Mouse (Mus musculus) hindbrain, embryonic 14.5 days (tissue): ENCODE measurements around the gene A830005F24Rik. TPM values are rescaled to one million over a fixed set of nuclear protein-coding genes. Genes with fewer than 3 reads are reported as not detected.
A peak's percentile ranks its signal among the peaks of the same experiment; 100 is the strongest.

Experiments used
- ATAC-seq: fragments of 200-750 bp; cut with Nextera tagmentation; 2 replicates; pipeline ENCODE4 v1.8.0; 2017; ENCODE audit warnings: moderate number of reproducible peaks, mild to moderate bottlenecking, moderate TSS enrichment, moderate library complexity; ENCODE audit not compliant: low FRiP score
- DNase-seq: peaks from one replicate; pipeline ENCODE4 v3.0.0-alpha.2; 2015; ENCODE audit warnings: low spot score
- H3K27ac ChIP-seq: fragments of 300-500 bp; sonication (generic); 2 replicates; pipeline ENCODE4 v1.5.1; 2014; ENCODE audit warnings: mild to moderate bottlenecking, moderate library complexity
- H3K27me3 ChIP-seq: fragments of 300-500 bp; sonication (generic); 2 replicates; pipeline ENCODE4 v1.6.1; 2014; ENCODE audit warnings: mild to moderate bottlenecking, low read length, mixed read lengths; ENCODE audit not compliant: control insufficient read depth, insufficient read depth
- H3K36me3 ChIP-seq: fragments of 300-500 bp; sonication (generic); replicated peaks from 2 replicates; pipeline ENCODE4 v1.6.1; 2014; ENCODE audit not compliant: control insufficient read depth, insufficient read depth
- H3K4me1 ChIP-seq: fragments of 300-500 bp; sonication (generic); replicated peaks from 2 replicates; pipeline ENCODE4 v1.6.1; 2014; ENCODE audit warnings: antibody characterized with exemption, low read length, mixed read lengths; ENCODE audit not compliant: control insufficient read depth, insufficient read depth
- H3K4me2 ChIP-seq: fragments of 300-500 bp; sonication (generic); replicated peaks from 2 replicates; pipeline ENCODE4 v1.6.1; 2014; ENCODE audit warnings: mild to moderate bottlenecking, moderate library complexity
- H3K4me3 ChIP-seq: fragments of 300-500 bp; sonication (generic); replicated peaks from 2 replicates; pipeline ENCODE4 v1.5.1; 2014; ENCODE audit warnings: mild to moderate bottlenecking, low read length
- H3K9ac ChIP-seq: fragments of 300-500 bp; sonication (generic); 2 replicates; pipeline ENCODE4 v1.6.1; 2014
- H3K9me3 ChIP-seq: fragments of 300-500 bp; sonication (generic); 2 replicates; pipeline ENCODE4 v1.6.1; 2016; ENCODE audit warnings: low read length; ENCODE audit not compliant: control insufficient read depth
- whole genome bisulfite sequencing: fragments of 180-500 bp; shearing (Covaris S2); extraction: QIAGEN DNeasy Blood & Tissue Kit; methylation state at CpG from one replicate; pipeline ENCODE4 v1.1.7; 2014; 5-methylcytosine and 5-hydroxymethylcytosine counted together
- polyA plus RNA-seq: library from polyadenylated mRNA; unstranded; fragments of >200 nt; fragmentation: Nextera tagmentation; extraction: Ambion mirVana; gene quantifications from 2 replicates; pipeline ENCODE4 v1.2.1, GENCODE M21; 2014

The A830005F24Rik gene
- polyA plus RNA-seq, 1 experiment from 2014 or later: 3.4 TPM

DNA sequence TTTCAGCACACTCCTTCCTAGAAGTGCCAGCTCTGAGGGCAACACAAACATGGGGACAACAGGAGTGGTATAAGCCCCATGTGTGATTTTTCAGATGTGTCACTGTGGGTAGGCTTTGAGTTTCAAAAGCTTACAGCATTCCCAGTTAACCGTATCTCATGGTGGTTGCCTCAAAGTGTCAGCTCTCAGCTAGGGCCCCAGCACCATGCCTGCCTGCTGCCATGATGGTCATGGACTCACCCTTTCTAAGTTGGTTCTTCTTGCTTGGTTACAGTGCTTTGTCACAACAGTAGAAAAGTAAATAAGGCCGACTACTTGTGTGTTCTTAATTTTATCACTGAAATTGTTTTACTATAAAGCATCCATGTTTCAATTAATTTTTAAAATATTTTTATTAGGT, 18.1 kb downstream of the A830005F24Rik start:
- Histone ChIP-seq H3K27ac (no peak overlapping the region), H3K4me3 (no peak overlapping the region), H3K4me1 (no peaks in the 10 kb centered on the region), H3K27me3 (no peaks in the 10 kb centered on the region), H3K9ac (no peak overlapping the region), H3K9me3 (no peaks in the 10 kb centered on the region), H3K4me2 (no peak overlapping the region), H3K36me3 (peaks cover 10% of the 10 kb centered on the region; the same call in 1 of the 2 replicates)
- ATAC-seq: no peak
- no peak for DNase-seq
- 89% methylated on average over 2 of the region's 2 CpGs for WGBS

GRCm38 (mm10) chr13:48533441-48533840, 20.1 kb downstream of the A830005F24Rik start:
- 85% methylated on average over 5 of the region's 5 CpGs for WGBS
- Histone ChIP-seq H3K9me3 (no peaks in the 10 kb centered on the region), H3K27me3 (no peaks in the 10 kb centered on the region), H3K4me1 (no peaks in the 10 kb centered on the region), H3K36me3 (peaks cover 20% of the 10 kb centered on the region; the same call in 1 of the 2 replicates), H3K4me2 (no peak overlapping the region), H3K27ac (no peak overlapping the region), H3K9ac (no peak overlapping the region), H3K4me3 (no peak overlapping the region)
- DNase-seq: no peak
- ATAC-seq: no peak

- Histone ChIP-seq H3K36me3 (peaks cover 17% of the 10 kb centered on the region; the same call in 1 of the 2 replicates), H3K4me3 (no peak overlapping the region), H3K9me3 (no peaks in the 10 kb centered on the region), H3K9ac (no peak overlapping the region), H3K4me1 (peaks cover 35% of the 10 kb centered on the region), H3K4me2 (0 out of 2 replicates have a peak overlapping the region, but pooled peaks have one; percentile 2), H3K27ac (no peak overlapping the region), H3K27me3 (no peaks in the 10 kb centered on the region)
- ATAC-seq: no peak
- WGBS: 60% methylated on average over 1 of the region's 1 CpGs
- DNase-seq: no peak
These were observed 27.1 kb downstream of the A830005F24Rik start for GRCm38 (mm10) chr13:48540488-48540887.

- Histone ChIP-seq H3K27me3 (no peaks in the 10 kb centered on the region), H3K36me3 (no peaks in the 10 kb centered on the region), H3K27ac (no peak overlapping the region), H3K4me2 (peak overlapping the region; percentile 81), H3K9ac (no peak overlapping the region), H3K4me3 (peak overlapping the region; percentile 80), H3K4me1 (peaks cover 30% of the 10 kb centered on the region), H3K9me3 (no peaks in the 10 kb centered on the region)
- ATAC-seq (no peak), DNase-seq (no peak)
These were observed 31.0 kb downstream of the A830005F24Rik start for GRCm38 (mm10) chr13:48544391-48544790.

DNA sequence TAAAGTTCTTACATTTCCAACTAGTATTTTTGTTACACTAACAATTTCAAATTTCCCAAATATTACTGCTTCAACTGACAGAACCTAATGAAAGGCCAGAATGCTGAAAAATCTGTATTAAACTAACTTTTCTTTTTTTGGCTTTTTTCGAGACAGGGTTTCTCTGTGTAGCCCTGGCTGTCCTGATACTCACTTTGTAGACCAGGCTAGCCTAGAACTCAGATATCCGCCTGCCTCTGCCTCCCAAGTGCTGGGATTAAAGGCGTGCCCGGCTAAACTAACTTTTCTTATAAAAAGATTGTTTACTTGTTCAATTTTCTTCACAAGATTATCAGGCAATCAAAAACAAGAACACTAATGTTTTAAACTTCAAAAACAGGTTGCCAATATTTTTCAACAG, 31.5 kb downstream of the A830005F24Rik start:
- Histone ChIP-seq H3K4me3 (peak overlapping the region; percentile 80), H3K9ac (peak overlapping the region; percentile 74; the same call in 1 of the 2 replicates), H3K27me3 (no peaks in the 10 kb centered on the region), H3K4me1 (peaks cover 30% of the 10 kb centered on the region), H3K27ac (no peak overlapping the region), H3K9me3 (no peaks in the 10 kb centered on the region), H3K4me2 (peak overlapping the region; percentile 81), H3K36me3 (no peaks in the 10 kb centered on the region)
- 48% methylated on average over 4 of the region's 4 CpGs for WGBS
- no peak for ATAC-seq
- DNase-seq: no peak

DNA sequence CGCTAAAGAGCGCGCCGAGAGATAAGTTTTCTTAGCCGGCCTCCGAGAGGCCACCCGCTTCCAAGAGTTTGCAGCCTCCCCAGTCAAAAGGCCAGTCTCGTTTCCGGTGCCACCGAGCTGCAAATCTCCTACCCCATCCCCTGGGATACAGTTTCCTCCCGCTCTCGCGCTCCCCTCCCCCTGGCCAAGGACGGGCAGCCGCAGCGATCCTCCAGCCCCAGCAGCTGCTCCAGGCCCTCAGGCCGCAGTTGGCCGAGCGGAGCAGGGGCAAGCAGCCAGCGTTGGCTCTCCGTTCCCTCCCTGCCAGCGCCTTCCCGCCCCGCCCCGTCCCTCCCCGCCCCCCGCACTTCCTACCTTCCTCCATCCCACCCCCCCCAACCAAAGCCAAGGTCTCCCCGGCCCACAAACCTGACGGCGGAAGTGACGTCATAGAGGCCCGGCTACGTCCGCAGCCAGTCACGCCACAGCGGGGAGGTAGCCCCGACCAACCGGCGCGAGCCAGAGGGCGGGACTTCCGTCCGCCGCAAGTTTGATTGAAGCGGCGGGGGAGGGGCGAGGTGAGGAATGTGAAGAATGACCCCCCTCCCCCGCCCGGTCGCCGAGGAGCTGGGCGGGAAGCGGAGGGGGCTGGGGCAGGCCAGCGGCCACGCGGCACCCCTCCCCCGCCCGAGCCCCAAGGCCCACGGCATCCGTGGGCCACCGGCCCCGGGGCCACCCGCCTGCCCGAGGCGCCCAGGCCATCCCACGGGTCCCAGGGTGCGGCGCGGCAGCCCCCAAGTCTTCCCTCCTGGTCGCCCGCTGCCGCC, 32.3 kb downstream of the A830005F24Rik start:
- peak overlapping the region; percentile 99 for H3K27ac ChIP-seq
- ATAC-seq: peak; percentile 85
- H3K27me3 ChIP-seq: no peaks in the 10 kb centered on the region
- no peaks in the 10 kb centered on the region for H3K36me3 ChIP-seq
- peak overlapping the region; percentile 96 for H3K9ac ChIP-seq
- H3K4me3 ChIP-seq: peak overlapping the region; percentile 80
- H3K4me1 ChIP-seq: peaks cover 25% of the 10 kb centered on the region
- DNase-seq: peak; percentile 99
- no peaks in the 10 kb centered on the region for H3K9me3 ChIP-seq
- peak overlapping the region; percentile 81 for H3K4me2 ChIP-seq
- WGBS: under 1% methylated on average over 60 of the region's 72 CpGs

DNA sequence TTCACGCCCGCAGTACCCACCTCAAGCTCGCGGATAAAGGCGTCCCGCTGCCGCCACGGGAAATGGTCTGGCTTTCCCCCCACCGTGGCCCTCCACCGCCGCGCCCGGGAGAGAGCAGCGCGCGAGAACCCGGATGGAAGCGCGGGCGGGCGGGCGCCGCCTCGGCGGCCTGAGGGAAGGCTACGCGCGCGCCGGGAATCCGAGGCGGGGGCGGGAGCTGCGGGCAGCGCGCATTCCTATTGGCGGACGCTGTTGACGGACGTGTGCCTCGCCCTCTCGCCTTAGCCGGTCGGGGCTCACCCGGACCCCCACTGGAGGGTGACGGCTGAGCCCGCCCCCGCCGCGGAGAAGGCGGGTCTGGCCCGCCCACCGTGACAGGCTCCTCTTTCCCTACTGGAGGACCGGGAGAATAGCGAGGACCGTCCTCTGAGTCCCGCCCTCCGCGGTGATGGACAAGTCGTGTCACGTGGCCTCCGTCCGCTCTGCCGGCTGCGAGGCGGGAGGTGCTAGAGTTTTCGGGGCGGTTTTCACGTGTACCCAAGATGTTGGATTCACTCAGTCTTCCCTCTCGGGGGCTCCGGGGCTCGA, 33.1 kb downstream of the A830005F24Rik start:
- ATAC-seq: peak; percentile 98
- under 1% methylated on average over 71 of the region's 72 CpGs for WGBS

GRCm38 (mm10) chr13:48547623-48548022, 34.3 kb downstream of the A830005F24Rik start:
- 92% methylated on average over 6 of the region's 6 CpGs for WGBS
- no peak overlapping the region for H3K9ac ChIP-seq
- no peak overlapping the region for H3K4me2 ChIP-seq
- H3K4me3 ChIP-seq: no peak overlapping the region
- DNase-seq (no peak), ATAC-seq (no peak)
- H3K9me3 ChIP-seq: no peaks in the 10 kb centered on the region
- no peaks in the 10 kb centered on the region for H3K36me3 ChIP-seq
- no peak overlapping the region for H3K27ac ChIP-seq
- H3K27me3 ChIP-seq: no peaks in the 10 kb centered on the region
- peaks cover 19% of the 10 kb centered on the region for H3K4me1 ChIP-seq

More for the DNA sequence above, 33.1 kb downstream of the A830005F24Rik start:
- H3K36me3 ChIP-seq: no peaks in the 10 kb centered on the region
- peak overlapping the region; percentile 99 for H3K27ac ChIP-seq
- peak overlapping the region; percentile 80 for H3K4me3 ChIP-seq
- peak; percentile 98 for DNase-seq
- H3K9ac ChIP-seq: peak overlapping the region; percentile 96
- peak overlapping the region; percentile 50 for H3K4me2 ChIP-seq
- peaks cover 19% of the 10 kb centered on the region for H3K4me1 ChIP-seq
- no peaks in the 10 kb centered on the region for H3K9me3 ChIP-seq
- no peaks in the 10 kb centered on the region for H3K27me3 ChIP-seq

GRCm38 (mm10) chr13:48548296-48548695, 34.9 kb downstream of the A830005F24Rik start:
- H3K4me3 ChIP-seq: no peak overlapping the region
- peaks cover 23% of the 10 kb centered on the region for H3K4me1 ChIP-seq
- no peak overlapping the region for H3K4me2 ChIP-seq
- WGBS: 93% methylated on average over 5 of the region's 5 CpGs
- DNase-seq: no peak
- no peak for ATAC-seq
- H3K9me3 ChIP-seq: no peaks in the 10 kb centered on the region
- no peaks in the 10 kb centered on the region for H3K27me3 ChIP-seq
- no peaks in the 10 kb centered on the region for H3K36me3 ChIP-seq
- H3K9ac ChIP-seq: no peak overlapping the region
- no peak overlapping the region for H3K27ac ChIP-seq
